In the genomic region with DNA sequence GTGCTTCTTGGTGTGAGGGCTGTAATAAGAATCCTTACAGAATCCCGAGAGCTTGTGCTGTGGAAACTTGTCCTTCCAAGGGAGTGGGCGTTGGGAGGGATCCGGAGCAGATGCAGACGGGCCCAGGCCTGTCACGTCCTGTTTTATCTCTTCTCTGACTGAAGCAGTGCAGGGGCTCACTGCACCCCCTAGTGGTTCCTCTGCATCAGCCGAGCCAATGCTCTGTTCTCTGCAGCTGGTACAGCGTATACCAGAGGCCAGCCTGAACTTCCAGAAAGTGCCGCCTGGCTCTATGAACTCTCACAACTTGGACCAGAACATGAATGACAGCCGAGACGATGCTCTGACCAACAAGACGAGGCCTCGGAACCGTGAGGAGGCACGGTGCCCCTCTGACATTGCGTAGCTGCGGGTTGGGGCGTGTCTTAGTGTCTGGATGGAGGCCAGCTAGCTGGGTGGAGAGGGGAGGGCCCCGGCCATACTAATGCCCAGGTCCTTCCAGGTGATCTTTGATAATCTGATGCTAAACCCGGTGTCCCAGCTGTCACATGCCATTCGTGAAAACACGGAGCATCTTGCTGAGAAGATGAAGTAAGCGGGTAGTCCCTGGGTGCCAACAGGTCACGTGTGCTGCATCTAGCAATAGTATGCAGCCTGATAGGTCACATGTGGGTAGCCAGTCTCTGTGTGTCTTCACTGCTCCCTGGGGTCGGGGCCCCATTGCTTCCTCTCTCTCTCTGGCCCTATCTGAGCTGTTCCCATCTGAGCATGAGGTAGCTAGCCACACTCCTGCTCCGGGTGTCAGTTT, we compare ENCODE assay signal across 9 mouse cellular contexts. TPM values are rescaled to one million over a fixed set of nuclear protein-coding genes. Genes with fewer than 3 reads are reported as not detected.
DNase-seq lines count a peak whose midpoint lies in the region; ATAC-seq lines count a peak whose summit lies in the region.
"Had no signal": no experiment of that assay in that cellular context is flagged by ENCODE, and none has a peak within 500 bp of the region (broad histone marks: within the 10 kb centered on the region; RNA-seq: fewer than 3 reads in every experiment).

No protein-coding gene starts in this region.

- WGBS in embryonic facial prominence, embryonic 11.5 days: 59% methylated on average over 25 of the region's 25 CpGs
- WGBS in limb, embryonic 12.5 days: 58% methylated on average over 25 of the region's 25 CpGs
- 58% methylated on average over 25 of the region's 25 CpGs for WGBS in midbrain, embryonic 16.5 days

- H3K9me3 ChIP-seq in embryonic facial prominence, embryonic 11.5 days (replicated peaks; ENCODE audit: control insufficient read depth, low read length): no peaks in the 10 kb centered on the region
- H3K9me3 ChIP-seq in limb, embryonic 12.5 days: no peaks in the 10 kb centered on the region
- no peaks in the 10 kb centered on the region for H3K9me3 ChIP-seq in midbrain, embryonic 16.5 days (replicated peaks; ENCODE audit: control insufficient read depth, low read length, poor library complexity, severe bottlenecking)

- H3K9ac ChIP-seq in embryonic facial prominence, embryonic 11.5 days (replicated peaks; ENCODE audit: low read length): peak overlapping the region; percentile 32; the same call in 1 of the 2 replicates
- H3K9ac ChIP-seq in limb, embryonic 12.5 days (replicated peaks): peak overlapping the region; percentile 5; the same call in 1 of the 2 replicates
- H3K9ac ChIP-seq in midbrain, embryonic 16.5 days (ENCODE audit: low read depth, low read length): peak overlapping the region; percentile 17; the same call in 1 of the 2 replicates

- peaks cover 2% of the 10 kb centered on the region for H3K36me3 ChIP-seq in embryonic facial prominence, embryonic 11.5 days (replicated peaks; ENCODE audit: control insufficient read depth, insufficient read depth, low read depth, low read length)
- peaks cover 69% of the 10 kb centered on the region for H3K36me3 ChIP-seq in limb, embryonic 12.5 days
- peaks cover 30% of the 10 kb centered on the region for H3K36me3 ChIP-seq in midbrain, embryonic 16.5 days (ENCODE audit: control insufficient read depth, insufficient read depth, low read length)

- DNase-seq in ovary, adult 18-20 months (ENCODE audit: low spot score): peak; percentile 52
- no peak for DNase-seq in ovary, postnatal 10 days (ENCODE audit: low spot score)
- peak; percentile 86 for DNase-seq in embryonic facial prominence, embryonic 11.5 days (ENCODE audit: low spot score)
- peak; percentile 99 for DNase-seq in heart, adult 11 months
- DNase-seq in kidney, adult 18-20 months: peak; percentile 79
- DNase-seq in spleen, postnatal 14 days (ENCODE audit: low spot score in 2 of 2): peak; percentile 55 to 68

- H3K4me1 ChIP-seq in embryonic facial prominence, embryonic 11.5 days (ENCODE audit: control insufficient read depth, insufficient read depth, low read length): peaks cover 4% of the 10 kb centered on the region; the same call in 1 of the 2 replicates
- peaks cover 10% of the 10 kb centered on the region for H3K4me1 ChIP-seq in limb, embryonic 12.5 days (replicated peaks)
- peaks cover 9% of the 10 kb centered on the region for H3K4me1 ChIP-seq in midbrain, embryonic 16.5 days (ENCODE audit: control insufficient read depth, insufficient read depth, low read length)

- H3K4me2 ChIP-seq in embryonic facial prominence, embryonic 11.5 days (ENCODE audit: low read depth, low read length): no peak overlapping the region
- no peak overlapping the region for H3K4me2 ChIP-seq in limb, embryonic 12.5 days
- H3K4me2 ChIP-seq in midbrain, embryonic 16.5 days (ENCODE audit: low read length): no peak overlapping the region

- H3K27me3 ChIP-seq in embryonic facial prominence, embryonic 11.5 days (ENCODE audit: control insufficient read depth, insufficient read depth, low read length): no peaks in the 10 kb centered on the region
- H3K27me3 ChIP-seq in limb, embryonic 12.5 days: no peaks in the 10 kb centered on the region
- H3K27me3 ChIP-seq in midbrain, embryonic 16.5 days (ENCODE audit: control insufficient read depth, insufficient read depth, low read depth, low read length): no peaks in the 10 kb centered on the region
- H3K27me3 ChIP-seq: Patski had no signal

- H3K27ac ChIP-seq in embryonic facial prominence, embryonic 11.5 days (replicated peaks; ENCODE audit: low read depth, low read length): no peak overlapping the region
- H3K27ac ChIP-seq in limb, embryonic 12.5 days: peak overlapping the region; percentile 25; the same call in 1 of the 2 replicates
- no peak overlapping the region for H3K27ac ChIP-seq in midbrain, embryonic 16.5 days (ENCODE audit: low read length)

- H3K4me3 ChIP-seq in embryonic facial prominence, embryonic 11.5 days (ENCODE audit: low read depth, low read length): no peak overlapping the region
- H3K4me3 ChIP-seq in limb, embryonic 12.5 days (replicated peaks): no peak overlapping the region
- H3K4me3 ChIP-seq in midbrain, embryonic 16.5 days (ENCODE audit: low read depth, low read length): no peak overlapping the region

- peak; percentile 66; the same call in 1 of the 2 replicates for ATAC-seq in embryonic facial prominence, embryonic 11.5 days (replicated peaks; ENCODE audit: insufficient number of reproducible peaks, low FRiP score, low TSS enrichment, low read depth)
- ATAC-seq in limb, embryonic 12.5 days (ENCODE audit: insufficient number of reproducible peaks, insufficient read depth, low FRiP score, low TSS enrichment, low read depth): peak; percentile 56
- peak; percentile 61 for ATAC-seq in midbrain, embryonic 16.5 days
- ATAC-seq: Patski had no signal

RNA-seq across cellular contexts. Expression of a gene that starts 17.1 kb away (rescaled TPM):
- 3.4 and 6.5 TPM in 2 replicates for polyA plus RNA-seq in embryonic facial prominence, embryonic 11.5 days (2014; fragmentation: Nextera tagmentation; extraction: Ambion mirVana)
- polyA plus RNA-seq in limb, embryonic 12.5 days (2016; fragmentation: Nextera tagmentation; extraction: Ambion mirVana): 3.1 and 4.4 TPM in 2 replicates
- 4.9 and 5.9 TPM in 2 replicates for polyA plus RNA-seq in midbrain, embryonic 16.5 days (2015; fragmentation: Nextera tagmentation; extraction: Ambion mirVana)

RNA-seq across cellular contexts. Expression of a gene that starts 23.1 kb away (rescaled TPM):
- polyA plus RNA-seq in embryonic facial prominence, embryonic 11.5 days (2014; fragmentation: Nextera tagmentation; extraction: Ambion mirVana): 5.3 and 8.0 TPM in 2 replicates
- 17.8 and 18.8 TPM in 2 replicates for polyA plus RNA-seq in limb, embryonic 12.5 days (2016; fragmentation: Nextera tagmentation; extraction: Ambion mirVana)
- 36.0 and 39.4 TPM in 2 replicates for polyA plus RNA-seq in midbrain, embryonic 16.5 days (2015; fragmentation: Nextera tagmentation; extraction: Ambion mirVana)

RNA-seq across cellular contexts. Expression of a gene that starts 59.1 kb away (rescaled TPM):
- polyA plus RNA-seq in embryonic facial prominence, embryonic 11.5 days (2014; fragmentation: Nextera tagmentation; extraction: Ambion mirVana): 0.13 and 0.18 TPM in 2 replicates
- 0.23 and 0.26 TPM in 2 replicates for polyA plus RNA-seq in limb, embryonic 12.5 days (2016; fragmentation: Nextera tagmentation; extraction: Ambion mirVana)
- polyA plus RNA-seq in midbrain, embryonic 16.5 days (2015; fragmentation: Nextera tagmentation; extraction: Ambion mirVana): 1.4 and 2.0 TPM in 2 replicates
